Mouse (Mus musculus): ENCODE results near the gene Cfap300.

Gene Cfap300

DNA sequence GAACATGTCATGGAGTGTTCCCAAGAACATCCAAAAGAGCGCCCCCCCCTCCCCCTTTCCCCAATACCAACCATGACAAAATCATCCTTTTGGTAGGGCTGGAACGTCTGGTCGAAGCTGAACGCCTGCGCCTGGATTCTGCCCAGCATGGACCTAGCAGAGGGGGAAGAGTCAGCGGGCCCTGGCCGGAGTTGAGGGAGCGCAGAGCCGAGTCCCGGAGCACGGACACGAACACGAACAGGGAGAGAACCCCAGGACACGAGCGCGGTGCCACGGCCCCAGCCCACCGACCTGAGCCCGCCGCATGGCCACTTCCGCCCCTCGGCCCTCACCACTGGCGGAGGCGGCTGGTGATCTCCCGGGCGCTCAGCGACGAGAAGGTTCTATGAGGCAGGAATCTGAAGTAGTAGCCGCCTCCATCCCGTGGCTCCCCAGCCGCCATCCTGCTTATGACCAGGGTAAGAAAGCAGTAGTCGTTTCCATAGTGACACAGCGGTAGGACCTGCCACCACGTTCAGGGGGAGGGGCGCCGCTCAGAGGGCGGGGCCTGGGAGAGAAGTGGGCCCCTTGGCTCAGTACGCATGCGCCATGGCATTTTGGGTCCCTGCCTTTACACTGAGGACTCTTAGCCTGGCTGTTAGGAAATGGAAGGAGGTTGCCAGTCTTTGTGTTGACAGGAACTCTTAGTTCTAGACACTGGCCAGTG, at the start of gene Cfap300:
Cfap300 (minus strand) TSS at position 486 of the 706 bp plus-strand sequence.
- DNase-seq = peak; percentile 99

- DNase-seq = no peak
These were observed 36.3 kb upstream of the Cfap300 start for GRCm38 (mm10) chr9:8078882-8079281.

- peak; percentile 29 for DNase-seq
These were observed 31.7 kb upstream of the Cfap300 start for GRCm38 (mm10) chr9:8074345-8074744.

- no peak for DNase-seq
These were observed 30.7 kb upstream of the Cfap300 start for GRCm38 (mm10) chr9:8073203-8073755.

DNA sequence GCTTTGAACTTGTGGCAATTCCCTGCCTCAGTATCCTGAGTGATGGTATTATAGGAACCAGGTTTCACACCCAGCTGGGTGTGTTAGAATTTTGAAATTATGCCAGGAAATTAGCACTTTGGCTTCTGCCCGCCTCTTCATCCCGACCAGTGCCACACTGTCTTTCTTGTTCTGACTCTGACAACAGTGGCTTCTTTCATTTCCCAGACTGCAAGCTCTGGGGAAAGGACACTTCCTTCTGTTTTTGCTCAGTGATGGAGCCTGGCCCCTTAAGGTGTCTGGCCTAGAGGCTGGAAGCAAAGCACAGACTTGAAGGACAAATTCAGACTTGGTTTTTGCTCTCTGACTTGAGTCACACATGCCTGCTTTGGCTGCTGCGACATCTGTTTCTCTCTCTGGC, 17.0 kb upstream of the Cfap300 start:
- no peak for DNase-seq

GRCm38 (mm10) chr9:8054831-8055230, 12.2 kb upstream of the Cfap300 start:
- DNase-seq = no peak

- DNase-seq = no peak
These were observed 393 bp upstream of the Cfap300 start for GRCm38 (mm10) chr9:8043044-8043387.

DNA sequence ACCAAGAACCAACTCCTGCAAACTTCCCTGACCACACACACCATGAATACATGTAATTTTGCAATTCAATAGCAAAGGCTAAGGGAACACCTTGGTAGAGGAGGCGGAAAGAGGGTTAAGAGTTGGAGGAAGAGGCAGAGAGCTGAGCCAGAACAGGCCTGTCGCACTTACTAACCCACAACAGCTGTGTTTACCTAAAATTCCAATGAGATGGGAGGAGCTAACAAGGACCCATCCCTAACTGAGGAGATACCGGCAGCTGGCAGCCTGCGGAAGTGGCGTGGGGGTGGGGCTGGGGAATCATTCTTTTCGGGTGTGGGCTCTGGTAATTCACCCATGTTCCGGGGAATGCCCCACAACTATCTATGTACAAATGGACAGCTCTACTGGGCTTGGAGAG, 7.1 kb downstream of the Cfap300 start:
- DNase-seq = peak; percentile 35

GRCm38 (mm10) chr9:8035091-8035490, 7.5 kb downstream of the Cfap300 start:
- no peak for DNase-seq

- DNase-seq = no peak
These were observed 8.5 kb downstream of the Cfap300 start for GRCm38 (mm10) chr9:8034143-8034542.

DNA sequence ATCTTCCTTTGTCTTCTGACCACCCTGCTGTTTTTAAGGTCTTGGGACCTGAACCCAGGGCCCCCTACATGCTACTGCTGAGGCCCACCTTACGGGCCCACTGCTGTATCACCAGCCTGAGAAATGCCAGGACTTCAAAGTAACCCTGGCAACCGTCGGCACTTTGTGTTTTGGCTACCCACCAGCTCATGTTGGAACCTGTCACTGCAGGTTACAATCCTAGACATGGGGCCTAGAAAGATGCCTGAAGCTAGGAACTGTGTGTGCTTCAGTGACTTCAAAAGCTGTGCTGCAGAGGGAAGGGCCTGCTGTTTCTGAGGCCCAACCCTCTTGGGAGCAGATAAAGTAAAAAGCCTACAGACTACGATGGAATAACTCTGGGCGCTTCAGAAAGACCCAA, 9.8 kb downstream of the Cfap300 start:
- no peak for DNase-seq

DNA sequence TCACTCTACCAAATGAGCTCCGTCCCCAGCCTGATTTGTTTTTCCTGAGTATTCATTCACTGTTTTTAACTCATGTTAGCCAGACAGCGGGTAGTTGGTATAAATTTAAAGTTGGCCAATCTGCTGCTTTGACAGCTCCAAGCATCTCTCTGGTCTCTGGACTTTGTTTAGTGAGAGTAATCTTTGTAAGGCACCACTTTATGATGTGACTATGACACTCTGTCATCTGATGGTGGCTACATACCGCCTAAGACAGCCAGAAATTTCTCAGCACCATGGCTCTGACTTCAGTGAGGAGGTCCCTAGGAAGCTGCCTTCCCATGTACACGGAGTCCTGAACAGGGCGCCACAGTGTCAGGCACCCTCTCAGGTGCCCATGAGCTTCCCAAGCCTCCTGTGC, 24.0 kb downstream of the Cfap300 start:
- no peak for DNase-seq

GRCm38 (mm10) chr9:8017253-8017913, 25.2 kb downstream of the Cfap300 start:
- DNase-seq = peak; percentile 22

GRCm38 (mm10) chr9:8004370-8004991, 38.1 kb downstream of the Cfap300 start, which contains the start of gene Yap1:
Yap1 (minus strand) TSS chr9:8004596.
- DNase-seq = peak; percentile 96

GRCm38 (mm10) chr9:8003301-8004271, 39.0 kb downstream of the Cfap300 start:
- peak; percentile 83 for DNase-seq

DNA sequence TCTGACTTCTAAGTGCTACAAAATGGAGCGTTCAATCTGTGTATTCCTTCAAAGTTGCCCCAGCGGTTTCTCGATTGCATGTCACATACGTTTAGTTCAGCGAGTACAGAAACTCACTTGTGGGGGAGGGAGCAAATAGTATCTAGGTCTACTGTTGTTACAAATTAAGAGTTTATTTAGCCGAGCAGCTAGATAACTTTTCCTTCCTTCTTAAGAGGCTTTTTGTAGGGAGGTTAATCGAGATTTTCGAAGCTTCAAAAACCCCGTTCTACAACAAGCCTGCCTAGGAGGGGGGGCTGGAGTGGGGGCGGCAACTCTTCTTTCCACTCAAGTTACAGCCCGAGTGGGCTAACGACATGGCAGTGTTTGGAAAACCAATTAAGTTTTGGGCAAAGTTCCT, 39.8 kb downstream of the Cfap300 start:
- DNase-seq = peak; percentile 58

DNA sequence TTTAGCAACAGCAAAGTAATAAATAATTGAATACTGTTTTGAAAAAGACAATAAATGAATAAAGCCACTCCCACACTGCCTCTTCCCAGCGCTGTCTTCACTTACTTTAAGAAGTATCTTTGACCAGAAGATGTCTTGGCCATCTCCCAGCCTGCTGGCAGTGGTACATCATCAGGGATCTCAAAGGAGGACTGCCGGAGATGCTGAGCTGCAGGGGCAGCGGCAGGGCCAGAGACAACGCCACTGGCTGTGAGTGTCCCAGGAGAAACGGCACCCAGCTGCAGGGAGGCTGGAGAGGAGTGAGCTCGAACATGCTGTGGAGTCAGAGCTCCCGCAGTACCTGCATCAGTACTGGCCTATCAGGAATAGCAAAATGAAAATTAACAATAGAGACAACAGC, 41.3 kb downstream of the Cfap300 start:
- peak; percentile 15 for DNase-seq

DNA sequence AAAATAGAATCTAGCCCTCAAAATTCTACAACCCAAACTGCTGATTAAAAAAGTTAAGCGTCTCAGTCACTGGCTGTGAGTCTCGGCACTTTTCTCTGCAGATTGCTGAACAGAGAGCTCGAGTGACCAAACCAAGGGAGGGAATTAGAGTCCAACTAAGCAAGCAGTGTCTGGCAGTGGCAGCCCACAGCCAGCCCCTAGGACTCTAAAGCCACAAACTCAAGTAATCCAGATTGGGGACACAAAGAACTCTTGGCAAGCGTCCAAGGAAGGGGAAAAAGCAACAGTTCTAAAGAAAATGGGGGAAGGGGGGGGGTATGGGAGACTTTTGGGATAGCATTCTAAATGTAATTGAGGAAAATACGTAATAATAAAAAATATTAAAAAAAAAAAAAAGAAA, 48.3 kb downstream of the Cfap300 start:
- DNase-seq = no peak

GRCm38 (mm10) chr9:7992651-7993050, 50.0 kb downstream of the Cfap300 start:
- DNase-seq = peak; percentile 51

DNA sequence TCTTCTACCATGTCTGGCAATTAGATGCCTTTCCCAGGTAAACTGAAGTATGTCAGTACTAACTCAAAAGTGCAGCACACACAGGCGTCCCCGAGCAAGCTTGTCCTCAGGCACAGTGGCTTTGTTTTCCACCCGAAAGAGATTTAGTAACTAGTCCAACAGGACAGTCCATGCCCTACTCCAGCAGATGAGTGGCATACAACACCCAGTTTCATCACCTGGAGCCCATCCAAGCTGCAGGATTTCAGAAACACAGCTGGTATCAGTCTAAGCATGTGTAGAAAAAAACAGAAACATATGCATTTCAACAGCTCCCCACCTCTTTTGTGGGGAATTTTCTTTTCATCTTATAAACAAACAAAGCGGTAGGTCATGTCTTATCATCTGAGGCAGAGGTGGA, 51.7 kb downstream of the Cfap300 start:
- DNase-seq = no peak

- DNase-seq = no peak
These were observed 55.5 kb downstream of the Cfap300 start for GRCm38 (mm10) chr9:7987119-7987518.

- DNase-seq = no peak
These were observed 58.3 kb downstream of the Cfap300 start for GRCm38 (mm10) chr9:7984287-7984686.

- DNase-seq = no peak
These were observed 59.0 kb downstream of the Cfap300 start for GRCm38 (mm10) chr9:7983665-7984064.
